Mouse (Mus musculus) lung, embryonic 15.5 days (tissue): ENCODE measurements around the gene Gmpr2. TPM values are rescaled to one million over a fixed set of nuclear protein-coding genes. Genes with fewer than 3 reads are reported as not detected.

Experiments
- ATAC-seq: fragments of 200-750 bp; cut with Nextera tagmentation; 2 replicates; pipeline ENCODE4 v1.8.0; 2017; ENCODE audit warnings: moderate number of reproducible peaks, borderline replicate concordance; ENCODE audit not compliant: low FRiP score, low TSS enrichment; ENCODE audit errors: extremely low read depth
- H3K27ac ChIP-seq: fragments of 300-500 bp; sonication (generic); 2 replicates; pipeline ENCODE4 v1.5.1; 2015; ENCODE audit warnings: moderate library complexity, mild to moderate bottlenecking, inconsistent platforms
- H3K27me3 ChIP-seq: fragments of 300-500 bp; sonication (generic); 2 replicates; pipeline ENCODE4 v1.6.1; 2015; ENCODE audit warnings: inconsistent platforms
- H3K36me3 ChIP-seq: fragments of 300-500 bp; sonication (generic); 2 replicates; pipeline ENCODE4 v1.6.1; 2015; ENCODE audit warnings: inconsistent platforms
- H3K4me1 ChIP-seq: fragments of 300-500 bp; sonication (generic); 2 replicates; pipeline ENCODE4 v1.6.1; 2015; ENCODE audit warnings: inconsistent platforms
- H3K4me2 ChIP-seq: fragments of 300-500 bp; sonication (generic); 2 replicates; pipeline ENCODE4 v1.6.1; 2015; ENCODE audit warnings: inconsistent platforms, mild to moderate bottlenecking, moderate library complexity
- H3K4me3 ChIP-seq: fragments of 300-500 bp; sonication (generic); 2 replicates; pipeline ENCODE4 v1.5.1; 2015; ENCODE audit warnings: mild to moderate bottlenecking, inconsistent platforms
- H3K9ac ChIP-seq: fragments of 300-500 bp; sonication (generic); 2 replicates; pipeline ENCODE4 v1.6.1; 2015; ENCODE audit warnings: inconsistent platforms
- H3K9me3 ChIP-seq: fragments of 300-500 bp; sonication (generic); 2 replicates; pipeline ENCODE4 v1.6.1; 2016; ENCODE audit warnings: inconsistent platforms
- WGBS: fragments of 180-500 bp; shearing (Covaris S2); methylation state at CpG from one replicate; pipeline ENCODE4 v1.1.7; 2015; 5-methylcytosine and 5-hydroxymethylcytosine counted together
- polyA plus RNA-seq: library from polyadenylated mRNA; unstranded; fragments of >200 nt; fragmentation: Nextera tagmentation; extraction: Ambion mirVana; gene quantifications from 2 replicates; pipeline ENCODE4 v1.2.1, GENCODE M21; 2015

The Gmpr2 gene
- polyA plus RNA-seq, 1 experiment from 2014 or later, result 68.1 TPM

DNA sequence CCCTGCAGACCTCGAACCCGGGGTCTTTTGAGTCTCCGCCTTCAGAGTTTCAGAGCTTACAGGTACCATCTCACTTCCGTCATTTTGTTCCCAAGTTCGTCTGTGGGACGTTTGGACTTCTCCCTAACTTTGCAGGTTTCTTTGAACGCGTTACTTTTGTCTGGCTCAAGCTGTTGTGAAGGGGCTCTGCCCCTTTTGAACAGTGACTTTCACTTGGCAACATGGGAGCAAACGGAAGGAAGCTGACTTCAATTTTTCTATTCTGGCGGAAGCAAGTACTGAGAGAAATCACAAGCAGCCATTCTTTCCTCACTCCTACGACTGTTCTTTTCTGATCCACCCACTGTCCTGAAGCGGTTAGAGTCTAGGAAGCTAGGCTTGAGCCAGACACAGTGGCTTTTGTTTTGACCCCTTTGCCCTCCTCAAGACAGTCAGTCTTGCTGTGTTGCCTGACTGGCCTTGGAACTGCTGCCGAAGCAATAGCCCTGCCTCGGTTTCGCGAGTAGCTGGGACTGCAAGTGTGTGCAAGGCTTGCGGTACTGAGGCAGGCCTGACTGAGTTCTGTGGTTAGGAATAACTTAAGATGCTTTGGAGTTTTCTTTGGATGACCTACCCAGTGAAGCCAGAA is 27.4 kb upstream of the Gmpr2 start:
- Histone ChIP-seq H3K4me3 (peak overlapping the region; percentile 91), H3K36me3 (peaks cover 23% of the 10 kb centered on the region), H3K4me1 (peaks cover 18% of the 10 kb centered on the region), H3K27me3 (no peaks in the 10 kb centered on the region), H3K9ac (peak overlapping the region; percentile 97), H3K27ac (peak overlapping the region; percentile 96), H3K9me3 (no peaks in the 10 kb centered on the region), H3K4me2 (peak overlapping the region; percentile 78)
- no peak for ATAC-seq
- WGBS, result 13% methylated on average over 17 of the region's 17 CpGs

DNA sequence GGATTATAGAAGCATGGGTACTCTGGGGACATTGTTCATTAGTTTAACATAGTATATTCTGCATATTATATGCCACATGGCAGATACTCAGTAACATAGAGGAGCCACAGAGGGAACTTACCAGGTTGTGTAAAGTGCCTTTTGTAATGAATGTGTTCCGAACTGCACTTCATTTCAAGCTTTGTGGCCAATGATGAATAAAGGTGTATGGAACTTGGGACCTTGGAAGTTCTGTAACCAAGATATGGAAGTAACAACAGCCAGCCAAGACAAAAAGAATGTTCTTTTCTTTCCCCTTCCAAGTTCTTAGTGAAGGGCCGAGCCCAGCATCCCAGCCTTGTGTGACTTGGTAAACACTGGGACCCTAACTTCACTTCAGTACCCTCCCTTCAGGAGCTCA is 21.9 kb upstream of the Gmpr2 start, which contains the start of gene Tssk4:
Gene Tssk4, plus strand, starts transcription at position 301 of the 400 bp plus-strand sequence.
- ATAC-seq, result no peak
- Histone ChIP-seq H3K9me3 (no peaks in the 10 kb centered on the region), H3K27me3 (no peaks in the 10 kb centered on the region), H3K4me3 (no peak within 1 kb of the TSS), H3K36me3 (peaks cover 9% of the 10 kb centered on the region), H3K9ac (no peak within 1 kb of the TSS), H3K27ac (no peak within 1 kb of the TSS), H3K4me1 (peaks cover 5% of the 10 kb centered on the region), H3K4me2 (no peak within 1 kb of the TSS)
- 92% methylated on average over 2 of the region's 2 CpGs for WGBS

DNA sequence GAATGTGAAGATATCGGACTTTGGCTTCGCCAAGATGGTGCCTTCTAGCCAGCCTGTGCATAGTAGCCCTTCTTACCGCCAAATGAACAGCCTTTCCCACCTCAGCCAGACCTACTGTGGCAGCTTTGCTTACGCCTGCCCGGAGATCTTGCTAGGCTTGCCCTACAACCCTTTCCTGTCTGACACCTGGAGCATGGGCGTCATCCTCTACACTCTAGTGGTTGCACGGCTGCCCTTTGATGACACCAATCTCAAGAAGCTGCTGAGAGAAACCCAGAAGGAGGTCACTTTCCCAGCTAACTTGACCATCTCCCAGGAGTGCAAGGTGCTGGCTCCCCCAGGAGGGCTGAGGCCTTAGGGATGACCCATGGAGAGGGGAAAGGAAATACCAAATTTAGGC is 20.2 kb upstream of the Gmpr2 start:
- Histone ChIP-seq H3K4me1 (no peaks in the 10 kb centered on the region), H3K36me3 (peaks cover 6% of the 10 kb centered on the region), H3K9ac (no peak overlapping the region), H3K9me3 (no peaks in the 10 kb centered on the region), H3K27ac (no peak overlapping the region), H3K27me3 (no peaks in the 10 kb centered on the region), H3K4me3 (no peak overlapping the region), H3K4me2 (no peak overlapping the region)
- WGBS, result 74% methylated on average over 7 of the region's 7 CpGs
- ATAC-seq, result no peak

- Histone ChIP-seq H3K27me3 (no peaks in the 10 kb centered on the region), H3K9me3 (no peaks in the 10 kb centered on the region), H3K4me3 (no peak overlapping the region), H3K27ac (no peak overlapping the region), H3K4me1 (peaks cover 15% of the 10 kb centered on the region; the same call in 1 of the 2 replicates), H3K9ac (no peak overlapping the region), H3K36me3 (peaks cover 16% of the 10 kb centered on the region), H3K4me2 (no peak overlapping the region)
- WGBS, result 83% methylated on average over 3 of the region's 3 CpGs
- no peak for ATAC-seq
Observed at GRCm38 (mm10) chr14:55656935-55657334, 14.8 kb upstream of the Gmpr2 start.

DNA sequence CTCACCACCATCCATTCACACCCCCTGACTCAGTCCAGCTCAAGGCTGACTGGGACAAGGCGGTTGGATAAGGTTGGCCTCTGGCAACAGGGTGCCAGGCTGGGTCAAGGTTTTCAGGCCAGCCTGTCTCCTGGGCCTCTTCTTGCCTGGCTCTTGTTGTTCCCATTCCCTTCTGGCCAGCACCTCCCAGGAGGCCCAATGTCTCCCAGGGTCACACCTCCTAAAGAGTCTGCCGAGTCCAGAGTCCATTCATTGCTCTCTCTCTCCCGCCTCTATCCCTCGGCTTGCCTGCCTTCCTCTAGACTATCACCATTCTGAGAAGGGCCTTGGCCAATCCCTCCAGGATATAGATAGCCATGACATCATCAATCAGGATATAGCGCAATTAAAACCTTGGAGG is 13.7 kb upstream of the Gmpr2 start:
- H3K4me2 ChIP-seq, result no peak overlapping the region
- no peaks in the 10 kb centered on the region for H3K9me3 ChIP-seq
- no peak overlapping the region for H3K4me3 ChIP-seq
- no peaks in the 10 kb centered on the region for H3K27me3 ChIP-seq
- WGBS, result 84% methylated on average over 5 of the region's 5 CpGs
- H3K9ac ChIP-seq, result no peak overlapping the region
- ATAC-seq, result no peak
- H3K36me3 ChIP-seq, result peaks cover 22% of the 10 kb centered on the region
- H3K27ac ChIP-seq, result no peak overlapping the region
- H3K4me1 ChIP-seq, result peaks cover 15% of the 10 kb centered on the region; the same call in 1 of the 2 replicates

GRCm38 (mm10) chr14:55659960-55660573 is 11.7 kb upstream of the Gmpr2 start, which contains the start of gene Mdp1:
Gene Mdp1, minus strand, starts transcription at chr14:55660508.
- Histone ChIP-seq H3K27ac (peak within 1 kb of the TSS; percentile 60), H3K9me3 (no peaks in the 10 kb centered on the region), H3K27me3 (no peaks in the 10 kb centered on the region), H3K4me3 (peak within 1 kb of the TSS; percentile 65), H3K4me2 (peak within 1 kb of the TSS; percentile 58), H3K9ac (peak within 1 kb of the TSS; percentile 63), H3K36me3 (peaks cover 32% of the 10 kb centered on the region), H3K4me1 (peaks cover 15% of the 10 kb centered on the region; the same call in 1 of the 2 replicates)
- under 1% methylated on average over 39 of the region's 39 CpGs for WGBS
- ATAC-seq, result peak; percentile 94

GRCm38 (mm10) chr14:55660636-55661035 is 11.1 kb upstream of the Gmpr2 start:
- ATAC-seq, result no peak
- H3K27ac ChIP-seq, result no peak overlapping the region
- H3K4me3 ChIP-seq, result peak overlapping the region; percentile 65
- H3K9ac ChIP-seq, result peak overlapping the region; percentile 63; the same call in 1 of the 2 replicates
- H3K9me3 ChIP-seq, result no peaks in the 10 kb centered on the region
- no peaks in the 10 kb centered on the region for H3K27me3 ChIP-seq
- H3K4me1 ChIP-seq, result peaks cover 15% of the 10 kb centered on the region; the same call in 1 of the 2 replicates
- H3K36me3 ChIP-seq, result peaks cover 32% of the 10 kb centered on the region
- 38% methylated on average over 2 of the region's 2 CpGs for WGBS
- H3K4me2 ChIP-seq, result peak overlapping the region; percentile 58; the same call in 1 of the 2 replicates

- Histone ChIP-seq H3K27ac (peak overlapping the region; percentile 83), H3K4me2 (peak overlapping the region; percentile 81), H3K9ac (peak overlapping the region; percentile 89), H3K9me3 (no peaks in the 10 kb centered on the region), H3K4me3 (peak overlapping the region; percentile 85), H3K4me1 (peaks cover 18% of the 10 kb centered on the region), H3K36me3 (peaks cover 25% of the 10 kb centered on the region), H3K27me3 (no peaks in the 10 kb centered on the region)
- 1% methylated on average over 12 of the region's 12 CpGs for WGBS
- ATAC-seq, result peak; percentile 71
Observed at GRCm38 (mm10) chr14:55671486-55671832, 282 bp upstream of the Gmpr2 start.

GRCm38 (mm10) chr14:55672741-55673060 is 960 bp downstream of the Gmpr2 start:
- H3K4me3 ChIP-seq, result peak overlapping the region; percentile 85
- H3K9me3 ChIP-seq, result no peaks in the 10 kb centered on the region
- ATAC-seq, result no peak
- peaks cover 37% of the 10 kb centered on the region for H3K36me3 ChIP-seq
- H3K4me1 ChIP-seq, result peaks cover 18% of the 10 kb centered on the region
- H3K9ac ChIP-seq, result peak overlapping the region; percentile 38
- H3K27me3 ChIP-seq, result no peaks in the 10 kb centered on the region
- H3K4me2 ChIP-seq, result peak overlapping the region; percentile 81
- WGBS, result 68% methylated on average over 7 of the region's 7 CpGs
- no peak overlapping the region for H3K27ac ChIP-seq

DNA sequence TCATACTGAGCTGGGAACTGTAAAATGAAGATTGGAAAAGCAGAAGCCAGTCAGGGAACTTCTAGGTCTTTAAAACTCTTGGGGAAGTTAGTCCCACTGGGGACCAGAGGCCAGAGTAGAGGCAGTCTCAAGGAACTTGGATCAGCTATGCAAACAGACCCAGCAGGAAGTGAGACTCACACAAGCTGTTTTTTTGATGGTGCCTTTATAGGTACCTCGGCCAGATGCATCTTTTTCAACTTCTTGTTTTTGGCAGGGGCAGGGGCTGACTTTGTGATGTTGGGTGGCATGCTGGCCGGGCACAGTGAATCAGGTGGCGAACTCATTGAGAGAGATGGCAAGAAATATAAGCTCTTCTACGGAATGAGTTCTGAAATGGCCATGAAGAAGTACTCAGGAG is 5.9 kb downstream of the Gmpr2 start:
- no peak for ATAC-seq
- WGBS, result 82% methylated on average over 4 of the region's 4 CpGs
- no peaks in the 10 kb centered on the region for H3K9me3 ChIP-seq
- H3K4me1 ChIP-seq, result peaks cover 20% of the 10 kb centered on the region
- no peak overlapping the region for H3K27ac ChIP-seq
- H3K9ac ChIP-seq, result no peak overlapping the region
- no peak overlapping the region for H3K4me2 ChIP-seq
- peaks cover 57% of the 10 kb centered on the region for H3K36me3 ChIP-seq
- H3K27me3 ChIP-seq, result no peaks in the 10 kb centered on the region
- no peak overlapping the region for H3K4me3 ChIP-seq

DNA sequence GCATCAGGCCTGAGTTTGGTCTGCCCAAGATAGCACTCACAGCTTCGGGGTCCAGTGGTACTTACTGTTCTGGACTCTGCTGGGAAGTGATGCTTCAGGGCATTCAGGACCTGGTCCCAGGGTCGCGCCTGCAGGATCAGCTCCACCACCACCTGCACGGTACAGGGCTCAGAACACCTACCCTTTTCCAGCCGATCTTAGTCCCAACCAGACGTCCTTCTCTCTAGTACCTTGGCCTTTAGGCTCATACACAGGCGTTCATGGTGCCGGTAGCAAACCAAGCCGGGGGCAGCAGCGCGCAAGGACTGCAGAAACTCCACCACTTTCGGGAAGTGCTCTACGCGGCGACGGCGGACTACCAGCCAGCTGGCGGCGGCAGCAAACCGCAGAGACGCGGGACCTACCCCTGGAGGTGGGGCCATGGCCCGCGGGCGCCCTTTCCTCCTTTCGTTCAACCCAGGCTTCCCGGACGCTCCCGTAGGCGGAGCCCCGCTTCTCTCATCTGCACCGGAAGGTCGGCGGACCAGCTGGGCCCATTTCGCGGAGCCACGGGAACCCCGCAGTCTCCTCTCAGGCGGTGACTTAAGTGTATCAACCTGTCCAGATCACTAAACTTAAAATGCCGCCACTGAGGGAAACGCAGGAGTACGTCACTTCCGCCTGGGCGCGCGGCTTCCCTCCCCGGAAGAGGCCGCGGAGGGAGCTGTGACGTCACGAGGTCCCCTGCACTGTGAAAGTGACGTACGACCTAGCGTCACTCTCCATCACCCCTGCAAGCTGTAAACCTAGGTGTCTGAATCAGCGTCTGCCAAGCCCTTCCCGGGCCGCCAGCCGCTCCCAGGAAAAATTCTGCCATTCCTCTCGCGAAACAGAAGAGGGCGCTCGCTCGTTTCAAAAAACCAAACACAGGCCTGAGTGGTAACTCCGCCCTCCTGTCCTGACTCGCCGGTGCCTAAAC is 9.7 kb downstream of the Gmpr2 start, which contains the start of gene Tinf2:
Gene Tinf2, minus strand, starts transcription at position 661 of the 958 bp plus-strand sequence.
- H3K4me3 ChIP-seq, result peak within 1 kb of the TSS; percentile 85
- no peaks in the 10 kb centered on the region for H3K9me3 ChIP-seq
- under 1% methylated on average over 61 of the region's 66 CpGs for WGBS
- ATAC-seq, result peak; percentile 96
- peak within 1 kb of the TSS; percentile 81 for H3K4me2 ChIP-seq
- peak within 1 kb of the TSS; percentile 81 for H3K9ac ChIP-seq
- H3K27ac ChIP-seq, result peak within 1 kb of the TSS; percentile 91
- no peaks in the 10 kb centered on the region for H3K27me3 ChIP-seq
- H3K36me3 ChIP-seq, result peaks cover 40% of the 10 kb centered on the region
- peaks cover 16% of the 10 kb centered on the region for H3K4me1 ChIP-seq
